In genomic region chr7:16946441-16947348, GRCm38 (mm10) we compare ENCODE assay signal across 9 mouse cellular contexts. TPM values are rescaled to one million over a fixed set of nuclear protein-coding genes. Genes with fewer than 3 reads are reported as not detected.
DNase-seq lines count a peak whose midpoint lies in the region; ATAC-seq and TF ChIP-seq lines count a peak whose summit lies in the region.
"Had no signal": no experiment of that assay in that cellular context is flagged by ENCODE, and none has a peak within 500 bp of the region (broad histone marks: within the 10 kb centered on the region; RNA-seq: fewer than 3 reads in every experiment).

No protein-coding gene starts in this region.

- H3K9me3 ChIP-seq in ES-Bruce4 (replicated peaks; ENCODE audit: control insufficient read depth, insufficient read depth, low read length, poor library complexity, severe bottlenecking): no peaks in the 10 kb centered on the region
- H3K9me3 ChIP-seq in embryonic facial prominence, embryonic 13.5 days: no peaks in the 10 kb centered on the region
- no peaks in the 10 kb centered on the region for H3K9me3 ChIP-seq in hindbrain, embryonic 14.5 days (ENCODE audit: control insufficient read depth, low read length)
- H3K9me3 ChIP-seq in midbrain, embryonic 16.5 days (replicated peaks; ENCODE audit: control insufficient read depth, low read length, poor library complexity, severe bottlenecking): no peaks in the 10 kb centered on the region

- no peak for ATAC-seq in embryonic facial prominence, embryonic 13.5 days (ENCODE audit: insufficient number of reproducible peaks, insufficient read depth, low FRiP score, low TSS enrichment, low read depth)
- no peak for ATAC-seq in hindbrain, embryonic 14.5 days (ENCODE audit: low FRiP score)
- ATAC-seq in midbrain, embryonic 16.5 days: no peak
- no peak for ATAC-seq in frontal cortex, adult (ENCODE audit: low TSS enrichment)

- 0 out of 2 replicates have a peak overlapping the region, but pooled peaks have one; percentile 11 for H3K9ac ChIP-seq in ES-Bruce4 (ENCODE audit: low read depth, poor library complexity, severe bottlenecking)
- peak overlapping the region; percentile 64 for H3K9ac ChIP-seq in embryonic facial prominence, embryonic 13.5 days
- peak overlapping the region; percentile 98 for H3K9ac ChIP-seq in hindbrain, embryonic 14.5 days
- H3K9ac ChIP-seq in midbrain, embryonic 16.5 days (ENCODE audit: low read depth, low read length): peak overlapping the region; percentile 96

- TF ChIP-seq EP300 in ES-Bruce4 (IDR thresholded peaks at IDR 0.05; ENCODE audit: insufficient read depth, low read depth, low read length): no peak

- no peaks in the 10 kb centered on the region for H3K27me3 ChIP-seq in ES-Bruce4 (ENCODE audit: control insufficient read depth, insufficient read depth, low read length, poor library complexity, severe bottlenecking)
- peaks cover 53% of the 10 kb centered on the region for H3K27me3 ChIP-seq in embryonic facial prominence, embryonic 13.5 days
- 0 out of 2 replicates have a peak, but pooled peaks cover 5% of the 10 kb centered on the region for H3K27me3 ChIP-seq in hindbrain, embryonic 14.5 days (ENCODE audit: control insufficient read depth, insufficient read depth, low read length)
- no peaks in the 10 kb centered on the region for H3K27me3 ChIP-seq in midbrain, embryonic 16.5 days (ENCODE audit: control insufficient read depth, insufficient read depth, low read depth, low read length)

- H3K27ac ChIP-seq in ES-Bruce4 (ENCODE audit: insufficient read depth, low read length): no peak overlapping the region
- no peak overlapping the region for H3K27ac ChIP-seq in embryonic facial prominence, embryonic 13.5 days
- peak overlapping the region; percentile 96 for H3K27ac ChIP-seq in hindbrain, embryonic 14.5 days
- peak overlapping the region; percentile 98 for H3K27ac ChIP-seq in midbrain, embryonic 16.5 days (ENCODE audit: low read length)

- WGBS in embryonic facial prominence, embryonic 13.5 days: 2% methylated on average over 53 of the region's 53 CpGs
- WGBS in hindbrain, embryonic 14.5 days: 3% methylated on average over 53 of the region's 53 CpGs
- 3% methylated on average over 49 of the region's 53 CpGs for WGBS in midbrain, embryonic 16.5 days

- H3K4me3 ChIP-seq in ES-Bruce4 (ENCODE audit: low read depth, low read length): peak overlapping the region; percentile 29
- peak overlapping the region; percentile 67 for H3K4me3 ChIP-seq in embryonic facial prominence, embryonic 13.5 days
- H3K4me3 ChIP-seq in hindbrain, embryonic 14.5 days (replicated peaks; ENCODE audit: low read length): peak overlapping the region; percentile 90
- peak overlapping the region; percentile 78 for H3K4me3 ChIP-seq in midbrain, embryonic 16.5 days (ENCODE audit: low read depth, low read length)
- H3K4me3 ChIP-seq: erythroblast, embryonic 14.5 days had no signal

- peak; percentile 22 to 51 for DNase-seq in heart, adult 18-20 months
- no peak for DNase-seq in heart, adult 8-10 months (ENCODE audit: low spot score)
- DNase-seq in hindbrain, embryonic 14.5 days (ENCODE audit: low spot score): no peak
- no peak for DNase-seq in layer of hippocampus, adult 8-10 months (ENCODE audit: low spot score in 2 of 2)

- TF ChIP-seq POLR2A in ES-Bruce4 (IDR thresholded peaks at IDR 0.05; ENCODE audit: insufficient read depth, low read length): no peak

- H3K4me2 ChIP-seq in embryonic facial prominence, embryonic 13.5 days: peak overlapping the region; percentile 87
- peak overlapping the region; percentile 96 for H3K4me2 ChIP-seq in hindbrain, embryonic 14.5 days (replicated peaks)
- H3K4me2 ChIP-seq in midbrain, embryonic 16.5 days (ENCODE audit: low read length): peak overlapping the region; percentile 78

- peaks cover 2% of the 10 kb centered on the region for H3K4me1 ChIP-seq in ES-Bruce4 (ENCODE audit: control insufficient read depth, insufficient read depth, low read length)
- H3K4me1 ChIP-seq in embryonic facial prominence, embryonic 13.5 days: peaks cover 62% of the 10 kb centered on the region
- peaks cover 66% of the 10 kb centered on the region for H3K4me1 ChIP-seq in hindbrain, embryonic 14.5 days (replicated peaks; ENCODE audit: control insufficient read depth, insufficient read depth, low read length)
- H3K4me1 ChIP-seq in midbrain, embryonic 16.5 days (ENCODE audit: control insufficient read depth, insufficient read depth, low read length): peaks cover 53% of the 10 kb centered on the region

- TF ChIP-seq CTCF in ES-Bruce4 (IDR thresholded peaks at IDR 0.05; ENCODE audit: low read depth, low read length): no peak

- H3K36me3 ChIP-seq in ES-Bruce4 (ENCODE audit: control insufficient read depth, insufficient read depth, low read length, poor library complexity, severe bottlenecking): no peaks in the 10 kb centered on the region
- H3K36me3 ChIP-seq in embryonic facial prominence, embryonic 13.5 days: no peaks in the 10 kb centered on the region
- H3K36me3 ChIP-seq in hindbrain, embryonic 14.5 days (replicated peaks; ENCODE audit: control insufficient read depth, insufficient read depth): peaks cover 8% of the 10 kb centered on the region
- no peaks in the 10 kb centered on the region for H3K36me3 ChIP-seq in midbrain, embryonic 16.5 days (ENCODE audit: control insufficient read depth, insufficient read depth, low read length)

RNA-seq across cellular contexts. Expression of gene Pnmal2, which starts 2.2 kb away (rescaled TPM):
- total RNA-seq in heart, adult 18-20 months (2021): 1 to 10 TPM; 3.7 to 4.0 TPM
- total RNA-seq in heart, adult 8-10 months (2022): 1 to 10 TPM; 3.5 to 4.9 (median 4.3) TPM
- 1.5 and 1.6 TPM in 2 replicates for polyA plus RNA-seq in ES-Bruce4 (2011; ENCODE audit: insufficient read depth, insufficient read length, low read depth, missing spikeins)
- 10.5 and 10.9 TPM in 2 replicates for polyA plus RNA-seq in embryonic facial prominence, embryonic 13.5 days (2015; fragmentation: Nextera tagmentation; extraction: Ambion mirVana)
- 96.1 and 96.4 TPM in 2 replicates for polyA plus RNA-seq in hindbrain, embryonic 14.5 days (2014; fragmentation: Nextera tagmentation; extraction: Ambion mirVana)
- 186 and 206 TPM in 2 replicates for polyA plus RNA-seq in midbrain, embryonic 16.5 days (2015; fragmentation: Nextera tagmentation; extraction: Ambion mirVana)
- 100 to 1,000 TPM; 311 to 360 (median 338) TPM for total RNA-seq in layer of hippocampus, adult 8-10 months (2022)
- polyA plus RNA-seq: erythroblast, embryonic 14.5 days had no signal

RNA-seq across cellular contexts. Expression of gene Pnmal1, which starts 12.8 kb away (rescaled TPM):
- total RNA-seq in heart, adult 18-20 months (2021): not detected
- not detected for total RNA-seq in heart, adult 8-10 months (2022)
- not detected in 2 replicates for polyA plus RNA-seq in ES-Bruce4 (2011; ENCODE audit: insufficient read depth, insufficient read length, low read depth, missing spikeins)
- 1.2 and 1.7 TPM in 2 replicates for polyA plus RNA-seq in embryonic facial prominence, embryonic 13.5 days (2015; fragmentation: Nextera tagmentation; extraction: Ambion mirVana)
- 52.1 and 63.2 TPM in 2 replicates for polyA plus RNA-seq in hindbrain, embryonic 14.5 days (2014; fragmentation: Nextera tagmentation; extraction: Ambion mirVana)
- polyA plus RNA-seq in midbrain, embryonic 16.5 days (2015; fragmentation: Nextera tagmentation; extraction: Ambion mirVana): 83.1 and 89.5 TPM in 2 replicates
- 100 to 1,000 TPM in 2 of 4 experiments, 10 to 100 TPM in 2; 93.0 to 128 (median 106) TPM for total RNA-seq in layer of hippocampus, adult 8-10 months (2022)
- polyA plus RNA-seq: erythroblast, embryonic 14.5 days had no signal

RNA-seq across cellular contexts. Expression of gene Calm3, which starts 22.8 kb away (rescaled TPM):
- total RNA-seq in heart, adult 18-20 months (2021): 100 to 1,000 TPM; 166 to 200 TPM
- 100 to 1,000 TPM; 153 to 208 (median 191) TPM for total RNA-seq in heart, adult 8-10 months (2022)
- polyA plus RNA-seq in ES-Bruce4 (2011; ENCODE audit: insufficient read depth, insufficient read length, low read depth, missing spikeins): 358 and 368 TPM in 2 replicates
- polyA plus RNA-seq in embryonic facial prominence, embryonic 13.5 days (2015; fragmentation: Nextera tagmentation; extraction: Ambion mirVana): 104 and 111 TPM in 2 replicates
- polyA plus RNA-seq in hindbrain, embryonic 14.5 days (2014; fragmentation: Nextera tagmentation; extraction: Ambion mirVana): 510 and 527 TPM in 2 replicates
- 405 and 443 TPM in 2 replicates for polyA plus RNA-seq in midbrain, embryonic 16.5 days (2015; fragmentation: Nextera tagmentation; extraction: Ambion mirVana)
- 1,000 to 10,000 TPM; 1,722 to 2,104 (median 1,900) TPM for total RNA-seq in layer of hippocampus, adult 8-10 months (2022)

RNA-seq across cellular contexts. Expression of gene Gm42372, which starts 36.2 kb away (rescaled TPM):
- total RNA-seq in heart, adult 18-20 months (2021): under 1 TPM in 1 of 2 experiments, not detected in 1; 0.08 TPM
- not detected for total RNA-seq in heart, adult 8-10 months (2022)
- 1.1 and 1.2 TPM in 2 replicates for polyA plus RNA-seq in ES-Bruce4 (2011; ENCODE audit: insufficient read depth, insufficient read length, low read depth, missing spikeins)
- polyA plus RNA-seq in embryonic facial prominence, embryonic 13.5 days (2015; fragmentation: Nextera tagmentation; extraction: Ambion mirVana): 0.18 and 0.25 TPM in 2 replicates
- 7.6 and 7.8 TPM in 2 replicates for polyA plus RNA-seq in hindbrain, embryonic 14.5 days (2014; fragmentation: Nextera tagmentation; extraction: Ambion mirVana)
- polyA plus RNA-seq in midbrain, embryonic 16.5 days (2015; fragmentation: Nextera tagmentation; extraction: Ambion mirVana): 7.2 and 7.3 TPM in 2 replicates
- total RNA-seq in layer of hippocampus, adult 8-10 months (2022): 10 to 100 TPM; 47.3 to 63.6 (median 51.9) TPM
- polyA plus RNA-seq: erythroblast, embryonic 14.5 days had no signal

RNA-seq across cellular contexts. Expression of gene Ptgir, which starts 40.4 kb away (rescaled TPM):
- 1 to 10 TPM; 1.5 TPM for total RNA-seq in heart, adult 18-20 months (2021)
- 1 to 10 TPM; 1.9 to 3.5 (median 3.1) TPM for total RNA-seq in heart, adult 8-10 months (2022)
- not detected in 2 replicates for polyA plus RNA-seq in ES-Bruce4 (2011; ENCODE audit: insufficient read depth, insufficient read length, low read depth, missing spikeins)
- polyA plus RNA-seq in embryonic facial prominence, embryonic 13.5 days (2015; fragmentation: Nextera tagmentation; extraction: Ambion mirVana): 1.2 TPM in 2 replicates
- 0.26 TPM in 1 of 2 replicates, not detected in the other for polyA plus RNA-seq in hindbrain, embryonic 14.5 days (2014; fragmentation: Nextera tagmentation; extraction: Ambion mirVana)
- polyA plus RNA-seq in midbrain, embryonic 16.5 days (2015; fragmentation: Nextera tagmentation; extraction: Ambion mirVana): 0.22 and 0.23 TPM in 2 replicates
- total RNA-seq in layer of hippocampus, adult 8-10 months (2022): not detected

Comparison
In these comparisons a context has a peak if more than half of its experiments do, and no peak if none do; other contexts are left out.
1. DNase-seq: peak in heart, adult 18-20 months (2 of 2); none in heart, adult 8-10 months (single experiment), hindbrain, embryonic 14.5 days (single experiment) and layer of hippocampus, adult 8-10 months (0 of 2).
2. H3K27ac ChIP-seq: peak in hindbrain, embryonic 14.5 days (single experiment) and midbrain, embryonic 16.5 days (single experiment); none in ES-Bruce4 (single experiment) and embryonic facial prominence, embryonic 13.5 days (single experiment).
3. H3K4me3 ChIP-seq: peak in every context shown above with its lines; median percentile 90 in hindbrain, embryonic 14.5 days; 78 in midbrain, embryonic 16.5 days; 67 in embryonic facial prominence, embryonic 13.5 days; 29 in ES-Bruce4.
4. H3K9ac ChIP-seq: peak in every context shown above with its lines; median percentile 98 in hindbrain, embryonic 14.5 days; 96 in midbrain, embryonic 16.5 days; 64 in embryonic facial prominence, embryonic 13.5 days; 11 in ES-Bruce4.
5. RNA of gene Pnmal1, which starts 12.8 kb away (polyA plus RNA-seq): 83.1 to 89.5 TPM in midbrain, embryonic 16.5 days and 52.1 to 63.2 TPM in hindbrain, embryonic 14.5 days; 1.2 to 1.7 TPM in embryonic facial prominence, embryonic 13.5 days and not detected in ES-Bruce4; every median in the first group is over 10 times any median in the second.
6. Peak in every context shown above with its lines, with median percentiles within 50 percentile points of each other: H3K4me2 ChIP-seq.